Mouse (Mus musculus) CH12.LX (cell line): ENCODE data around the gene Ccn1. TPM values are rescaled to one million over a fixed set of nuclear protein-coding genes. Genes with fewer than 3 reads are reported as not detected.

Experiments used
- DNase-seq: peaks from one replicate; pipeline ENCODE4 v3.0.0-alpha.2; 2013; ENCODE audit errors: extremely low read depth
- H3K27ac ChIP-seq: 2 replicates; pipeline ENCODE4 v1.5.1; 2012; ENCODE audit warnings: low read depth, mild to moderate bottlenecking, control low read depth, moderate library complexity; ENCODE audit not compliant: insufficient read depth
- H3K27me3 ChIP-seq: replicated peaks from 2 replicates; pipeline ENCODE3; 2012; ENCODE audit warnings: inconsistent platforms
- H3K36me3 ChIP-seq, 2 experiments: replicated peaks in 1 of 2; 2 replicates each; pipeline versions ENCODE3 to v1.6.1; 2012; ENCODE audit warnings: inconsistent platforms in 1 of 2, low read length in 1 of 2, mild to moderate bottlenecking in 1 of 2, mixed read lengths in 1 of 2, moderate library complexity in 1 of 2; ENCODE audit not compliant: control insufficient read depth in 1 of 2, insufficient read depth in 1 of 2
- H3K4me1 ChIP-seq, 2 experiments: 2 replicates each; pipeline ENCODE4 v1.6.1; 2012; ENCODE audit warnings: inconsistent platforms in 1 of 2, moderate library complexity in 1 of 2; ENCODE audit not compliant: insufficient read depth in 2 of 2, control insufficient read depth in 1 of 2
- H3K4me2 ChIP-seq: 2 replicates; pipeline ENCODE4 v1.6.1; 2012; ENCODE audit warnings: low read depth, mild to moderate bottlenecking, control low read depth; ENCODE audit not compliant: poor library complexity, insufficient read depth, severe bottlenecking
- H3K4me3 ChIP-seq, 3 experiments: fragments of 150-350 bp in 1 of 3; sonication (generic) in 1 of 3; replicated peaks in 1 of 3; 2 replicates each; pipeline versions ENCODE3 to v1.5.1; 2011 to 2012; ENCODE audit warnings: low read depth in 2 of 3, low read length in 2 of 3, mild to moderate bottlenecking in 2 of 3, moderate library complexity in 2 of 3, control low read depth in 1 of 3, improper control_type of control experiment in 1 of 3, inconsistent platforms in 1 of 3, mixed read lengths in 1 of 3; ENCODE audit not compliant: poor library complexity in 1 of 3
- H3K79me2 ChIP-seq: replicated peaks from 2 replicates; pipeline ENCODE4 v1.6.1; 2012; ENCODE audit warnings: mild to moderate bottlenecking, moderate library complexity; ENCODE audit not compliant: control insufficient read depth, poor library complexity, insufficient read depth, severe bottlenecking; ENCODE audit errors: extremely low read depth
- H3K9ac ChIP-seq: 2 replicates; pipeline ENCODE4 v1.6.1; 2012; ENCODE audit warnings: low read depth, mild to moderate bottlenecking, control low read depth, moderate library complexity; ENCODE audit not compliant: insufficient read depth
- H3K9me3 ChIP-seq: replicated peaks from 2 replicates; pipeline ENCODE3; 2012; ENCODE audit warnings: low read length, inconsistent platforms, mixed read lengths
- CHD2 ChIP-seq: IDR thresholded peaks from 2 replicates; pipeline ENCODE4 v1.6.1; 2011; ENCODE audit warnings: low read length, improper control_type of control experiment
- E2F4 ChIP-seq: IDR thresholded peaks from 2 replicates; pipeline ENCODE4 v1.6.1; 2011; ENCODE audit warnings: low read depth, low read length, improper control_type of control experiment; ENCODE audit not compliant: insufficient replicate concordance
- ELF1 ChIP-seq: IDR thresholded peaks from 2 replicates; pipeline ENCODE4 v1.6.1; 2014; ENCODE audit warnings: low read depth, mild to moderate bottlenecking, inconsistent platforms, low read length, improper control_type of control experiment
- EP300 ChIP-seq: IDR thresholded peaks from 2 replicates; pipeline ENCODE4 v1.6.1; 2011; ENCODE audit warnings: low read length, improper control_type of control experiment
- JUN ChIP-seq: IDR thresholded peaks from 2 replicates; pipeline ENCODE4 v1.6.1; 2011; ENCODE audit warnings: low read depth, mild to moderate bottlenecking, low read length, improper control_type of control experiment, moderate library complexity; ENCODE audit not compliant: insufficient read depth
- JUND ChIP-seq: conservative IDR thresholded peaks from 2 replicates; pipeline ENCODE4 v1.6.1; 2011; ENCODE audit warnings: low read depth, low read length, improper control_type of control experiment
- MAFK ChIP-seq: IDR thresholded peaks from 2 replicates; pipeline ENCODE4 v1.6.1; 2011; ENCODE audit warnings: low read length, improper control_type of control experiment; ENCODE audit not compliant: insufficient replicate concordance
- MAX ChIP-seq: IDR thresholded peaks from 2 replicates; pipeline ENCODE4 v1.6.1; 2011; ENCODE audit warnings: low read length, improper control_type of control experiment
- MAZ ChIP-seq: IDR thresholded peaks from 2 replicates; pipeline ENCODE4 v1.6.1; 2012; ENCODE audit warnings: low read depth, mild to moderate bottlenecking, inconsistent platforms, low read length, improper control_type of control experiment, moderate library complexity
- MXI1 ChIP-seq: IDR thresholded peaks from 2 replicates; pipeline ENCODE4 v1.6.1; 2011; ENCODE audit warnings: mild to moderate bottlenecking, low read depth, low read length, improper control_type of control experiment
- MYC ChIP-seq: IDR thresholded peaks from 2 replicates; pipeline ENCODE4 v1.6.1; 2011; ENCODE audit warnings: low read depth, mild to moderate bottlenecking, improper control_type of control experiment, low read length
- NELFE ChIP-seq: IDR thresholded peaks from 2 replicates; pipeline ENCODE4 v1.6.1; 2011; ENCODE audit warnings: low read depth, low read length, improper control_type of control experiment
- NRF1 ChIP-seq: IDR thresholded peaks from 2 replicates; pipeline ENCODE4 v1.6.1; 2014; ENCODE audit warnings: low read depth, mild to moderate bottlenecking, inconsistent platforms, low read length, improper control_type of control experiment, moderate library complexity
- PAX5 ChIP-seq: IDR thresholded peaks from 2 replicates; pipeline ENCODE4 v1.6.1; 2012; ENCODE audit warnings: low read length, inconsistent platforms, mixed read lengths
- POLR2A ChIP-seq: IDR thresholded peaks from 2 replicates; pipeline ENCODE4 v1.6.1; 2011; ENCODE audit warnings: low read depth, mild to moderate bottlenecking, improper control_type of control experiment, low read length
- RAD21 ChIP-seq: IDR thresholded peaks from 2 replicates; pipeline ENCODE4 v1.6.1; 2011; ENCODE audit warnings: low read depth, mild to moderate bottlenecking, low read length, improper control_type of control experiment, moderate library complexity
- RCOR1 ChIP-seq: conservative IDR thresholded peaks from 2 replicates; pipeline ENCODE4 v1.6.1; 2012; ENCODE audit warnings: low read depth, mild to moderate bottlenecking, inconsistent platforms, low read length, improper control_type of control experiment
- SMC3 ChIP-seq: IDR thresholded peaks from 2 replicates; pipeline ENCODE4 v1.6.1; 2011; ENCODE audit warnings: low read depth, low read length, improper control_type of control experiment
- UBTF ChIP-seq: IDR thresholded peaks from 2 replicates; pipeline ENCODE4 v1.6.1; 2012; ENCODE audit warnings: low read depth, mild to moderate bottlenecking, inconsistent platforms, low read length, improper control_type of control experiment, moderate library complexity
- USF2 ChIP-seq: conservative IDR thresholded peaks from 2 replicates; pipeline ENCODE4 v1.6.1; 2011; ENCODE audit warnings: low read depth, low read length, improper control_type of control experiment
- ZC3H11A ChIP-seq: IDR thresholded peaks from 2 replicates; pipeline ENCODE4 v1.6.1; 2012; ENCODE audit warnings: low read depth, mild to moderate bottlenecking, inconsistent platforms, low read length, improper control_type of control experiment
- ZNF384 ChIP-seq: IDR thresholded peaks from 2 replicates; pipeline ENCODE4 v1.6.1; 2012; ENCODE audit warnings: low read depth, low read length, improper control_type of control experiment, inconsistent platforms
- dilution Hi-C: fragments of 300-500 bp; cut with MboI; formaldehyde crosslinking; loops from 2 replicates; pipeline ENCODE4 v1.14.3; 2020; ENCODE audit warnings: low sequenced_read_pairs; ENCODE audit not compliant: extremely low pct_unique_long_range_greater_than_20kb, extremely low pct_ligation_motif_present
- in situ Hi-C: fragments of 300-500 bp; cut with MboI; formaldehyde crosslinking; loops from 3 replicates; pipeline ENCODE4 v1.14.3; 2019; ENCODE audit warnings: low sequenced_read_pairs, low pct_ligation_motif_present, low pct_unique_long_range_greater_than_20kb, mixed read lengths
- polyA plus RNA-seq: library from polyadenylated mRNA; unstranded; fragments of >175 nt; gene quantifications from 2 replicates; pipeline ENCODE4 v1.2.1, GENCODE M21; 2012; ENCODE audit warnings: low read depth; ENCODE audit not compliant: insufficient read length
- total RNA-seq, 2 experiments: library from RNA; depleted of rRNA; stranded (reverse); fragments of 300-350 nt in 1 of 2; fragments of >200 nt in 1 of 2; gene quantifications; 2 replicates each; pipeline ENCODE4 v1.2.3; 2012 to 2014

Ccn1 gene
- total and polyA plus RNA-seq, 3 experiments = not detected

DNA sequence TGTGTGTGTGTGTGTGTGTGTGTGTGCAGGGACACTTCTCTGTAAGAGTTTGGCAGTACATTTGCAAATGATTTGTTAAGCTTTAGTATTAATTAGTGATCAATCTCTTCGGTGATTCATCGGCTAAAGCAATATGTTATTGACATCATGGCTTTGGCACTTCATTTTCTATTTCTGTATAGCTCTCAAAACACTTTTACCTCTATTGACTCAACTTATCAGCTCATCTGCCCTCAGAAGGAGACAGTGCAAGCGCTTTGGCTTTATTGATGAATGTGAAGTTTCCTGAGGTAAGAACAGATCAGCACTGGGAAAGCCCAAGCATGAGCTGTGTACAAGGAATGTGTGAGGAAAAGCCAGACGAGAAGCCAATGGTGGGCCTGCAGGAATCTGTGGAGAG is 28.6 kb downstream of the Ccn1 start:
- no peak for DNase-seq
- Histone ChIP-seq H3K27me3 (no peaks in the 10 kb centered on the region), H3K4me2 (no peak overlapping the region), H3K9ac (no peak overlapping the region), H3K4me3 (no peak overlapping the region), H3K36me3 (no peaks in the 10 kb centered on the region), H3K27ac (no peak overlapping the region), H3K4me1 (peaks cover 14 to 15% of the 10 kb centered on the region in 2 experiments), H3K79me2 (no peaks in the 10 kb centered on the region), H3K9me3 (peaks cover 3% of the 10 kb centered on the region)
- in situ Hi-C loops = loop anchor here (10.0 kb wide), 1 partner anchor 284 kb away; no protein-coding TSS in a partner anchor
- dilution Hi-C loops = no loop called here
- no peak for TF ChIP-seq ELF1
- no peak for TF ChIP-seq CHD2
- TF ChIP-seq RAD21 = no peak
- TF ChIP-seq ZC3H11A = no peak
- TF ChIP-seq MAX = no peak
- no peak for TF ChIP-seq MAZ
- no peak for TF ChIP-seq MXI1
- no peak for TF ChIP-seq USF2
- no peak for TF ChIP-seq JUND
- no peak for TF ChIP-seq POLR2A
- no peak for TF ChIP-seq NELFE
- TF ChIP-seq MYC = no peak
- no peak for TF ChIP-seq SMC3
- TF ChIP-seq PAX5 = no peak
- TF ChIP-seq RCOR1 = no peak

DNA sequence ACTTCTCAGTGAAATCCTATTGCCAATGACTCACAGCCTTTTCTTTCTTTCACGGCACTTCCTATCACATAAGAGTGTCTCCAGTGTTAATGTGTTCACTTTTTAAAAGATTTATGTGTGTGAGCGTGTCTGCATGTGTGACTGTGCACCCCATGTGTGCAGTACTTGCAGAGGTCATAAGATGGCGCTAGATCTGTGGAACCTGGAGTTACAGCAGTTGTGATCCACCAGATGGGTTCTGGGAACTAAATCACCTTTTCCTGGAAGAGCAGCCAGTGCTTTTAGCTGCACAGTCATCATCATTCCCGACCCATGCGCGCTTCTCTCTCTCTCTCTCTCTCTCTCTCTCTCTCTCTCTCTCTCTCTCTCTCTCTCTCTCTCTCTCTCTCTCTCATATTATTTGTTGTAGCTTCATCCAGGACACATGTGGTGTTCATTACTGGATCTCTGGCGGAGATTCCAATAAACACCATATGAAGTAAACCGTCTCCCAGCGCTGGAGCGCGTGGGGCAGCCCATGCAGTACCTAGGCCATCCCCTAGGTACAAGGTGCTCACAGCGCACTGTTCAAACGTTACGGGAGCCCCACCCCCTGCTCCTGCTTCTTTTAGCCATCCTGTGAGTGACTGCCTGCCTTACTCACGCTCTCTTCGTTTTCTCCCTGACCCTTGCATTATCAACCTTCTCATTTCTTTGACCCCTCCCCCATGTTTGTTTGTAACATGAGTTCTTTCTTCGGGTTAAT is 30.0 kb downstream of the Ccn1 start:
- Histone ChIP-seq H3K4me3 (no peak overlapping the region), H3K9me3 (peaks cover 3% of the 10 kb centered on the region), H3K4me1 (peaks cover 14 to 15% of the 10 kb centered on the region in 2 experiments), H3K79me2 (no peaks in the 10 kb centered on the region), H3K36me3 (no peaks in the 10 kb centered on the region), H3K27ac (no peak overlapping the region), H3K27me3 (no peaks in the 10 kb centered on the region), H3K4me2 (no peak overlapping the region), H3K9ac (no peak overlapping the region)
- DNase-seq = no peak
- dilution Hi-C loops = no loop called here
- TF ChIP-seq E2F4 (no peak), ZC3H11A (no peak), ZNF384 (no peak), JUN (no peak), MAX (no peak), EP300 (no peak), NELFE (no peak), MAFK (no peak), UBTF (no peak), NRF1 (no peak), USF2 (no peak), MXI1 (no peak), SMC3 (no peak)
- in situ Hi-C loops = loop anchor here (10.0 kb wide), 1 partner anchor 285 kb away; no protein-coding TSS in a partner anchor
